Mouse (Mus musculus): ENCODE data around the gene Lars2.
A peak's percentile ranks its signal among the peaks of the same experiment; 100 is the strongest.
"Not testable (repeated sequence)": the region's sequence is repeated elsewhere in the genome, so short reads cannot be mapped to it uniquely, and the experiment has no call there.

The Lars2 gene

DNA sequence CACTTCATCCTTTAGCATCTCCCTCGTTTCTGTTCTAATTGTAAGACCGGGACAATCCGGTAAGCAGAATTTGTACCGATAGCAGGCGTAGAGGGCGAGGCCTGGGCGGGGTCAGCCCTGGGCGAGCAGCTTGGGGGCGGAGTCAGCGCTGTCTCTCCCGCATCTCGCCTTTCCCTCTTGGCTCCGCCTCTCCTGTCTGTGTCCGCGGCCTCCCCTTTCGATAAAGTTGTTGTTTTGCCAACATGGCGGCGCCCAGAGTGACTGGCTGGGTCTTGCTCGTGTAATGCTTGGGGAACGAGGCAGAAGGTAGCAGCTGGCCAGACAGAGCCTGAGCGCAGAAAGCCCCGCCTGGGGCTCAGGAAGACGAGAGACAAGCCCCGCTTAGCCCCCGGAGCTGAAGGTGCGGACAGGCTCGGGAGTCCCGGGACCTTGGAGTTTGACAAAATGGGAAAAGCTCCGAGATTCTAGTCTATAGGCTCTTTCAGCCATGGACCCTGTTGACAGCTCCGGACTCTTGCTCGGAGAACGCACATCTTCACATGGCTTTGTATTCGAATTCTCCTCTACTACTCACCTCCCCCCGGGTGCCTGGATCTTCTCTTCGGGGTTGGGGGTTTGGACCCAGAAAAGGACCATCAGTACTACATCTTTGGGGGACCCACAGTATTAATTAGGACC is at the start of gene Lars2:
Gene Lars2, plus strand, starts transcription at position 220 of the 678 bp plus-strand sequence.
- DNase-seq (ENCODE audit: low read depth): peak; percentile 94

DNA sequence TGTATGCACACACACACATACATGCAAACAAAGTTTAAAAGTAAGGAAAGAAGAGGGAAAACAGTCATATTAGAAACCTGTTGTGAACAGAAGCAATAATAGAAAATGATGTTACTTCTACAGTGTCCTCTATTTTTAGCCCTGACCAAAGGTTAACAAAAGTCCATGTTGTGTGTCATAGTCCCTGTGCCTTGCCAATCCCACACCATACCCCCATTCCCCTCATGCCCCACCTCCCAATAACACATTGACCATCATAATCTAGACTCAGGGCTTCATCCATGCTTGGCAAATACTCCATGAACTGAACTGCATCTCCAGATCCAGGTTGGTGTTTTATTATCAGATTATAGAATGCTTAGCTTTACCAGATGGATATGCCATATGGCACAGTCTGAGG is 40.6 kb upstream of the Lars2 start:
- no peak for DNase-seq (ENCODE audit: low read depth)

DNA sequence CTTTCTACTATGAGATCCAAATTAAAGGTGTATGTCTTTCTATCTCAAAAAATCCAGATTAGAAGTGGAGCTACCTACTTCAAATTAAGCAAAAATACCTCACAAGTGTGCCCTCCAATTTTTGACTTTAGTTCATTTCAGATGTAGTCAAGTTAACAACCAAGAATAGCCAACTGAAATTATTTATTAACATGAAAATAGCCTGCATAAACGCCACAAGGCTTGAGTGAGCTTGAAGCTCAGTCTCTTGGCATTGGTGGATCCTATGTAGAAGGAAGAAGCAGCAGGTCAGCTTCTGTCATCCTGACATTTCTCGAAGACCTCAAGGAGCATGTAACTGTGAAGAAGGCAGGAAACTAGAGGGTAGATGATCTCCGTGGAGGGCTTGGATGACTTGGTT is 38.4 kb upstream of the Lars2 start:
- no peak for DNase-seq (ENCODE audit: low read depth)

DNA sequence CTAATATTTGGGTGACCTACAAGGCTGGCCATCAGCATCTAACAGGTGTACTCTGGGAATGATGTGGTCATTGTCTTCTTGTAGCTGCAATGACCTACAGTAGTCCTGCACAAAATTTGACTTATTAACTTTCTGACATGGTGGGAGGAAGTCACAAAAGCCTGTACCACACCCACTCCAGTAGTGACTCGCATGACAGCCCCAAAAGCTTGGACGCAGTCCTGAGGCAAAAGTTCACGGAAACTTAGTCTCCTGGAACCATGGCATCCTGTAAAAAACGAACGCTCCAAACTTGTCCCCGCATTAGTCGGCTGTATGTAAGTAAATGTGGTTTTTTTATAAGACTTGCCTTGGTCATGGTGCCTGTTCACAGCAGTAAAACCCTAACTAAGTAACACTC is 36.9 kb upstream of the Lars2 start:
- no peak for DNase-seq (ENCODE audit: low read depth)

DNA sequence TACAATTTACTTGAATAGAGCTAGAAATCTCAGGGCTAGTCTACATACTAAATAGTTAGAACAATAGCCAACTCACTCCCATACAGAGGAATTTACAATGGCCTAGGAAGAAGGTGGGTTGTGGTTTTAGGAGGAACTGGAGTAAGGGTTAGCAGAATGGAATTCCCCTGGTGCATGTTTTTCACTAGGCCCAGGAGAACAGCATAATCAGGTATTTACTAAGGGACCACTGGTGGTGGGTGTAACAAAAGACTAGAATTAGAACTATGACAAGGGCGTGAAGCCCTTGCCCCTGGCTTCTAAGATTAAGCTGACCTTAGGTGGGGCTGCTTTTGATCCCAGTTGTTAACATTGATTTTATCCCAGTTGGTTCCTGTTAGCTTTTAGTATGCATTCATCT is 36.5 kb upstream of the Lars2 start:
- DNase-seq (ENCODE audit: low read depth): not testable (repeated sequence)

DNA sequence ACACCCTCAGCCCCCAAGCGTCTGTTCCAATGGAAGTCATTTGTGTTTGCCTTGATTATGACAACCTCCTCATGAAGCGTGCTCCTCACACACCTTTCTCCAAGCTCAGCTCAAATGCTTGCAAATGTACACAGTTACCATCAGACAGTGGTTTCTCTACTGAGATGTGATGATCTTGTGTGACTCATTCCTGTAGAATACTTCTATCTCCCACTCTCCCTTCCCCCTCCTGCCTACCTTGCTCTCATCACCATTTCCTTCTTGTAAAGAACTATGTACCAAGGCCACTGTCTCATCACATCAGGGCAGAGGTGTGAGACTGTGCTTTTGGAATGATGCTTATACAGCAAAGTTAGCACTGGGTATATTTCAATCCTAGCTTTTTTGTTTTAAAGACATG is 33.2 kb upstream of the Lars2 start:
- DNase-seq (ENCODE audit: low read depth): no peak

DNA sequence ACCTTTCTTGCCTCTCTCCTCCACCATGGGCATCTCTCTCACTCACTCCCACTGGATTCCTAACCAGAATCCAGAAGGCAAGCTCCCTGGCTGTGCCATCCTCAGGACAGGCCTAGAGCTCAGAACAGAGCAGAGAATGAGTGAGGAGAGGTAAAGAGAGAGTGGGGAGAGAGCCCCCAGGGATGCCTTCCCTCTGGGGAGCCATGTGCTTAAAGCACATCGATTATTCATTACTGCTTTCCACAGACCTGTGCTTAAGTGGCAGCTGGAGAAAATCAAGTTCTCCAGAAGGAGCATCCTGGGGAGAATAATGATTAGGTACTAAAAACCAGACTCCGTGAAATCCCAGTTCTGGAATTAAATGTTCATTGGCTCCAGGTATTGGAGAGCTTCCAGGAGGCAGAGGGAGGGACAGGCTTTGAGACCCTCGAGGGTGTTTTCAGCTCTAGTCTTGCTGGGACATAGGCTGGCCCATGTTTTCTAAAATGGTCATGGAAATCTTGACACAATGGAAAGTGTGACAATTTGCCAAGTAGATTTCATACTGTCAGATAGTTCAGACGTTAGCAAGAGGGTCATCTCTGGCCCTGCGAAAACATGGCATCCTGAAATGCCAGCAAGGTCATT is 31.6 kb upstream of the Lars2 start:
- DNase-seq (ENCODE audit: low read depth): no peak

DNA sequence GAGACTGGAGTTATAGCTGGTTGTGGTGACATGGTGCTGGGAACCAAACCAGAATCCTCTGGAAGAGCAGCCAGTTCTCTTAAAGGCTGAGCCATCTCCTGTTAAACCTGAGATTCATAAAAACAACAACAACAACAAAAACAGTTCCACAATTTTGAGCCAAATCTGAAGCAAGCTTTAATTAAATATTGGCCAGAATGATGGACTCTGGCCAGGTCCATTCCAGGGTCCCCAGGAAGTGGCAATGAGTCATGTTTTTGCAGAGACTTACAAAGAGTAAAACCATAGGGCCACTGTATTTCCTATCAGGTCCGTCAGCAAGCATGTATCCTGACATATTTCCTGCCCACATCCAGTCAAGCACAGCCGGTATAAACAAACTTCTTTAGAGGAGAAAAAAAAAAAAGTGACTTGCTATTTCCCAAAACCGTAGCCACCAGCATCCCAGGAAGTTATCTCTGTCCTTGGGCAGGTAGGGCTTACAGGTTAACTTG is 27.0 kb upstream of the Lars2 start:
- no peak for DNase-seq (ENCODE audit: low read depth)

DNA sequence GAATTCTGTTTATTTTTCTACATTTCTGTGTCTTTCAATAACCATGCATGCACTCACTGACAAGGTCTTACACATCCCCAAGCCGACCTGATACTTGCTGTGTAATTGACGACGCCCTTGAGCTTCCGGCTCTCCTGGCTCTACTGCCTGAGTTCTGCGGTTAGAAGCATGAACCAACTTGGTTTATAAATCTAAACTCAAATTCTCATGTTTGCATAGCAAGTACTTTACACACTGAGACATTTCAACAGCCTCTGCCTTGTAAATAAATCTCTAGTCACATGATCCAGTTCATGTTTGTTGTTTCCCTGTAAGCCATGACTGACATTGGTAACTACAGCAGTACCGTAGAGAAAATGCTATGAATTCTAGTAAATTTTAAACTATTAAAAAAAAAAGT is 25.5 kb upstream of the Lars2 start:
- no peak for DNase-seq (ENCODE audit: low read depth)

DNA sequence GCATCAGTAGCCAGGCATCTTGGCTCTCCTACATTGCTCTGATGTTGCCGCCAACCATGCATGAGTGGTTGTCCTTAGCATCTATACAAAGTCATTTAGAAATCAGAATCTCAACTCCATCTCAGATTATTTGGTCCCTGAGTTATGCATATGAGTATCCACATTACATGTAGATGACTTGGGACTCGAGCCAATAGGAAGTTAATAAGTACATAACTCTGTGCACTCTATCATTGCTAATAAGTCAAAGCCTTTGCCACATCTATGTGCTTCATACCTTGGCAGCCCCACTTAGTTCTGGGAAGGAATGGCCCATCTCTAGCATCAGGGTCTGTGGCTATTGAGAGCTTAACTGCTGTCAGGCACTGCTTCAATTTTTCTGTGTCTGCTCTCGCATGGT is 23.7 kb upstream of the Lars2 start:
- DNase-seq (ENCODE audit: low read depth): no peak

DNA sequence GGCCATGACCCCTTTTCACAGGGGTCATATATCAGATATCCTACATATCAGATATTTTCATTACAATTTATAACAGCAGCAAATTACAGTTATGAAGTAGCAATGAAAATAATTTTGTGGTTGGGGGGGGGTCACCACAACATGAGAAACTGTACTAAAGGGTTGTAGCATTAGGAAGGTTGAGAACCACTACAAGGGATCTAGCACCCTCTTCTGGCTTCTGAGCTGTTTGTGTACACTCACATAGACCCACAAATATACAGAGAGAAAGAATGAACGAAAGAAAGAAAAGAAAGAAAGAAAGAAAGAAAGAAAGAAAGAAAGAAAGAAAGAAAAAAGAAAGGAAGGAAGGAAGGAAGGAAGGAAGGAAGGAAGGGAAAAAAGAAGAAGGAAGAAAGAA is 17.4 kb upstream of the Lars2 start:
- not testable (repeated sequence) for DNase-seq (ENCODE audit: low read depth)

DNA sequence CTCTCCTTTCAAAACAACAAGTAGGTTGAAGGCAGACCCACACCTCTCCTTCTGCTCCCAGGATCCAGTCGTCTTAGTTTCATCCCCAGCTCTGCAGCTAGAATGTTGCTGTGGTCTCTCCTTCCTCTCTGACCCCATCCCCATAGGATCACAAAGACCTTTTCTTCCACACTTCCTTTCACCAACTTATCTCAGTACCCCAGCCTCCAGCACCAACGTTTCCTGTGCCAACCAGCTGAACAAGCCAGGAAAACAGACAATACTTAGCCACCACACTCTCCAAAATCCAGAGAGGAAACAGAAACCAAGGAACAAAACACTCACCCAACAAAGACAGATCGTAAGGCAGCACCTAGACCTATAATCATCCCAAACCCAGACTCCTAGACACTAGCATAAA is 6.7 kb upstream of the Lars2 start:
- DNase-seq (ENCODE audit: low read depth): no peak

DNA sequence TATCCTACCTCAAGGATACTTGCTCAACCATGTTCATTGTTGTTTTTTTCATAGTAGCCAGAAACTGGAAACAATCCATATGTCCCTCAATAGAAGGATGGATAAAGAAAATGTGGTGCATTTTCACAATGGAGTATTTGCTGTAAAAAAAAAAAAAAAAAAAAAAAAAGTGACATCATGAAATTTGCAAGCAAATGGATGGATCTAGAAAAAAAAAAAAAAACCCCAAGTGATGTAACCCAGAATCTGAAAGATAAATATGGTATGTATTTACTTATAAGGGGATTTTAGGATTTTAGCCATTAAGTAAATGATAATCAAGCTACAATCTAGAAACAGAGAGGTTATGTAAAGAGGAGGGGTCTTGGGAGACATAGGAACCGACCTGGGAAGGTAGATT is 1.4 kb upstream of the Lars2 start:
- no peak for DNase-seq (ENCODE audit: low read depth)

DNA sequence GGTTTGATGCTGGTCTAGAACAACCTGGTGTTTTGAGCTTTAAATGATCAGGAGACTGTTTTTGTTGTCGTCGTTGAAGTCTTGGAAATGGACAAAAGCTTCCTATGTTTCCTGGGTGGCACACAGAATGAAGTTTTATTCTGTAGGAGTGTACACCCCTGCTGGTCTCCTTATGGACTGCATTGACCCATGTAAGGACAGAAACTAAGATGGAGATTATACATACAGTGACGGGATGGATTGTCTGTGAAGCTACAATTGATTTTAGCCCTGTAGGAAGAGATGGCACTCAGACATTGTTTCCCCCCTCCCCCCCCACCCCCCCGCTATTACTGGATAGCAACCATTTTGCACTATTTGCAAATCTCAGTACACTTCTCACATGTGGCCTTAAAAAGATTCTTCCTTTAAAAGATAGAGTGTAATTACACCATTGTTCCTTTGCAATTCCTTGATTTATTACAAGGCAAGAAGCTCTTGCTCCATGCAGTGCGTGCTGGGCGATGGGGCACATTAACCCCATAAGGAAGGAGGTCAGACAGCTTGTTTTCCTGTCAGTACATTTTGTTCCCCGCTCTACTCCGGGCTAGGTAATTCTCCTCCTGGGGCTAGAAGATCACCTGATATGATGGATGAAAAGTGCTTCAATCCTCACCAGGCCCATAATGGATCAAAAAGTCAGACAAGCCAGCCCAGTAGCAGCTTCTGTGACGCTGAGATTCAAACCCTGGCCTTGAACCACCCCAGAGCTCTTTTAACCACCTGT is 602 bp upstream of the Lars2 start:
- DNase-seq (ENCODE audit: low read depth): peak; percentile 22

DNA sequence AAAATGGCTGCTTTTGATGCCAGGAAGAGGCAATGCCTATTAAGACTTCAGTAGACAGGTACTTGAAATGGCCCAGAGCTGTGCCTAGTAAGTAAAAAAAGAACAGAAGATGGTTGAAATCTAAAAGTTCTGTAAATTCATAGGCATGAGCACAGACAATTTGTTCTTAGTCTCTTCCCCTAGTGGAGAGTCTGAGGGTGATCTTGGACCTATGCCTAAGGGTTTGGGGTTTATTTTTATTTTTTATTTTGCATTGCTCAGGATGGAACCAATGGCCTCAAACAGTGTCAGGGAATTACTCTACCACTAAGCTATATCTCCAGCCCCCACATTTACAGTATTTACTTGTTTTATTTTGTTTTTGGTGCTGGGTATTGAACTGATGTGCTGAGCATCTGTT is 909 bp downstream of the Lars2 start:
- DNase-seq (ENCODE audit: low read depth): peak; percentile 32

DNA sequence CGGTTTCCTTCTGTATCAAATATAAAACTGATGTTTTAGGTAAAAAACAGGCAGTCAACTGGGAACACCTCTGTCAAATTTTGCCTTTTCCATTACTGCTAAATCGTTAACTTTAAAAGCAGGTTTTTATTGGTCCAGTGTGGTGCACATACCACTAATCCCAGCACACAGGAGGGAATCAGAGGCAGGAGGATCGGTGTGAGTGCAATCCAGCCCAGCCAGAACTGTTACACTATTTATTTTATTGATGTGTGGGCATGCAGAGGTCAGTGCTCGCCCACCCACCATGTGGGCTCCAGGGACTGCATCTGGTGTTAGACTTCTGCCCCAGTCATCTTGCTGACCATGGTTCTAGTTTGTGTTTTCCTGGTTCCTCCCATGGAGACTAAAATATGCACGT is 15.7 kb downstream of the Lars2 start:
- DNase-seq (ENCODE audit: low read depth): no peak

DNA sequence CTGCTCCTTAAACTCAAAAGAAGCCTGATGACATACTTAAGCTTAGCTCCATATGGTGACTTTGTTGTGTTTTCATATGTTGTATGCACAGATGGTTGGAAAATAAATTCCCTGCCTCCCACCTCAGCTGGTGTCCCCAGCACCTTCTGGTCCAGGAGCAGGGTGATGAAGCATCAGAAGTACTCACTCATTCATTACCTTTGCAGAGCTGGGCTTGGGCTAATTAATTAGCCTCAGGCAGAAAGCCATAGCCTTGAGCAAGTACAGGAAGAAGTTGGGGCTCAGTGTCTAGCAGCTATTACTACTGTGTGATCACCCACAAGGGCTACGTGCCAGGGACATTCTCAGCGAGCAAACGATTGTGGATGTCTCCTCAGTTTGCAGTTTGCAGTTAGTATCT is 18.0 kb downstream of the Lars2 start:
- DNase-seq (ENCODE audit: low read depth): no peak

DNA sequence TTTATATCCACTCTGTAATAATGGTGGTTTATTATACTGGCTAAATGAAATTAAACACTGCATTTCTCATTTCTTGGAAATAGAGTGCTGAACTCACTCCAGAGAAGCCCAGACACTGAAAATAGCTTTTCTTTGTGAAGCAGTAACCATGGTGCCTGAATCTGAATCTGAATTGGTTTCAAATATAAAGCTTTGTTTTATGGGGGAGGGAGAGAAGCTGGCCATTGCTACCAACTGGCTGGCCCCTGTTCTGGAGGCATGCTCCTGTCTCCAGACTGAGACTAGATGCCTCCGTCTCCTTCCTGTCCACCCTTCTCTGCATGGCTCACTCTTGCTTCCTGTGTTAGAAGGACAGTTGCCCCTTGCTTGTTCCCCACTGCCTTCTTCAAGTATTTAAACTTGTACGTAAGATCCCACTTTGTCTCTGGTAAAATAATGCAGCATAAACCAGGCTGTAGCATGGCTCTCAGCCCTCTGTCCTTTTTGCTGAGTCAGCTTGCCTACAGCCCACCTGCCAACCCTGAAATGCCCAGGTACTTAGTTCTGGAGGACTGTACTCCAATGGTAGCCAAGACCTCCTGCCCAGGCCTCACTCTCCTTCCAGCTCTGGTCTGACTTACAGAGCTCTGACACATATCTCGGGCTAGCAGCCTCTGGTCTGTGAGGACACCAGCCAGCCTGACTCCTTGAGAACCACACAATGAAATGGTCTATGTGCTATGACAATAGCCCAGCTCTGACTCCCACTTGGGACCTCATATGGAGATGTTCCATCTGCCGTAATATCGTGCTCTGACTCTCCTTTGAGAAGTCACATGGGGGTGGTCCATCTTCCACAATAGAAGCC is 18.8 kb downstream of the Lars2 start:
- no peak for DNase-seq (ENCODE audit: low read depth)

DNA sequence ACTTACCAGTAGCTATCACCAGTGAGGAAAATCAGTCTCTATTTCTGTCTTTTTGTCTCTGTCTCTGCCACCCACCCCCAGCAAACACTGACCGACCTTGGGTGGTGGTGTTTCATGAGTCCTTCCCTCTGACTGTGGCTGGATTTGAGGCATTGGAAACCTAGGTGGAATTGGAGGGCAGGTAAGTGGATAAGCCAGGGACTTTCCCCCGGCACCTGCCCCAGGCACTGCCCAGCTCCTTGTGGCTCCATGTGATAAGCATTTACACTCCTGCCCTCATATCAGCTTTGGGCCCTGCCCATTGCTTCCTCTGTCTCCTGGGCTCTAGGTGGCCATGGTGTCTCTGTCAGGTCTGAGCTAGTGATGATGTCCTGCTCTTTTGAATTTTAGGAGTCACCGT is 19.6 kb downstream of the Lars2 start:
- no peak for DNase-seq (ENCODE audit: low read depth)

DNA sequence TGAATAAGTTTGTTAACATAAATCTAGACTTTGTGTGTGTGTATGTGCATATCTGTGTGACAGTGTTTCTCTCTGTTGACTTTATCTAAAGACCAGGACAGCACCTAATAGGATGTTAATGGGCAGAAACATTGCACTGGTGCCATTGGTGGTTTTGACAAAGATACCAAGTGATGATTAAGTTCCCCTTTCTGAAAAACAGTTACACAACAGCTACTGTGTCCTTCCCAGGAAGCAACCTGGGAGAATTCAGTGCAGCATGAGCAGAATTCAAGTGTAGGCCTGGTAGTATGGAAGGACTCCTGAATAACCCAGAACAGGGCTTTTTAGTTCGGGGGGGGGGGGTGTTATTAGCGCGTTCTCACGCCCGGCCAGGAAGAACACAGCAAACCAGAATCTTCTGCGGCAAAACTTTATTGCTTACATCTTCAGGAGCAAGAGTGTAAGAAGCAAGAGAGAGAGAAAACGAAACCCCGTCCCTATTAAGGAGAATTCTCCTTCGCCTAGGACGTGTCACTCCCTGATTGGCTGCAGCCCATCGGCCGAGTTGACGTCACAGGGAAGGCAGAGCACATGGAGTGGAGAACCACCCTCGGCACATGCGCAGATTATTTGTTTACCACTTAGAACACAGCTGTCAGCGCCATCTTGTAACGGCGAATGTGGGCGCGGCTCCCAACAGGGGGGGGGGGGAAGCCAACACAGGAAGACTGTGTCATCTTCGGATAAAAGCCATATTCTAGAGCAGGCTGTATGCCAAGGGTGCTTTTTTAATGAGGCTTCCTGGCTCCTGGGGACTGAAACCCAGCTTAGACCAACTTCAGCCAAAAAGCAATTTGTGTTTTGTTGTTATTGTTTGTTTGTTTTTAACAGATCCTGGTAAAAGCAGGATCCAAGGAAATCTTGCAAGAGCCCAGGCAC is 21.6 kb downstream of the Lars2 start:
- not testable (repeated sequence) for DNase-seq (ENCODE audit: low read depth)

Data from naive thymus-derived CD4-positive, alpha-beta T cell, adult 2 months (primary cell).